Mouse (Mus musculus) brain, adult 10 weeks (tissue): ENCODE results near the gene Porcn. TPM values are rescaled to one million over a fixed set of nuclear protein-coding genes. Genes with fewer than 3 reads are reported as not detected.

Experiments used
- polyA plus RNA-seq: library from polyadenylated mRNA; stranded (reverse); fragments of 350-450 nt; fragmentation: Illumina TruSeq; extraction: RNeasy Lipid Tissue Mini Kit (QIAGEN cat#74804); gene quantifications from one replicate; pipeline ENCODE4 v1.2.3, GENCODE M21; 2015; ENCODE audit warnings: low read depth, low replicate concordance

Gene Porcn
- 59.8 TPM for polyA plus RNA-seq

GRCm38 (mm10) chrX:8206015-8206693 is at the start of gene Porcn:
Porcn (minus strand) TSS chrX:8206525.

GRCm38 (mm10) chrX:8252334-8253285 is 46.3 kb upstream of the Porcn start, which contains the start of gene Ftsj1:
Ftsj1 (minus strand) TSS chrX:8252406.

GRCm38 (mm10) chrX:8193419-8193723 is 13.0 kb downstream of the Porcn start, which contains the start of gene Ebp:
Ebp (minus strand) TSS chrX:8193512.

GRCm38 (mm10) chrX:8175504-8176385 is 30.6 kb downstream of the Porcn start, which contains the start of gene Tbc1d25:
Tbc1d25 (minus strand) TSS chrX:8176181.

GRCm38 (mm10) chrX:8145153-8145991 is 61.0 kb downstream of the Porcn start, which contains the start of gene Rbm3:
Rbm3 (minus strand) TSS chrX:8145880.

Other genes with a start within 250 kb of the Porcn start
- gene Gata1, start 228.5 kb downstream of the Porcn start, polyA plus RNA-seq, result not detected
- not detected for gene Glod5, start 188.0 kb downstream of the Porcn start, polyA plus RNA-seq
- gene Suv39h1, start 131.8 kb downstream of the Porcn start, polyA plus RNA-seq, result 23.0 TPM
- gene Was, start 116.0 kb downstream of the Porcn start, polyA plus RNA-seq, result 1.0 TPM
- 139 TPM for gene Wdr13, start 73.6 kb downstream of the Porcn start, polyA plus RNA-seq
- gene Rbm3, start 60.6 kb downstream of the Porcn start, polyA plus RNA-seq, result 269 TPM
- gene Tbc1d25, start 30.3 kb downstream of the Porcn start, polyA plus RNA-seq, result 10.9 TPM
- gene Ebp, start 13.0 kb downstream of the Porcn start, polyA plus RNA-seq, result 32.3 TPM
- gene Ftsj1, start 45.9 kb upstream of the Porcn start, polyA plus RNA-seq, result 33.8 TPM
- 5.4 TPM for gene Slc38a5, start 64.6 kb upstream of the Porcn start, polyA plus RNA-seq
- not detected for gene Ssxb10, start 120.9 kb upstream of the Porcn start, polyA plus RNA-seq
- not detected for gene Ssxb9, start 160.5 kb upstream of the Porcn start, polyA plus RNA-seq
- not detected for gene Ssxb1, start 206.8 kb upstream of the Porcn start, polyA plus RNA-seq